Mouse (Mus musculus): ENCODE results near the gene Stat2.

The Stat2 gene

GRCm38 (mm10) chr10:128338948-128339347 lies 68.6 kb downstream of the Stat2 start:
- no peak for DNase-seq (ENCODE audit: low spot score in 2 of 2)

- DNase-seq (ENCODE audit: low spot score in 2 of 2) = no peak
These were observed 69.9 kb downstream of the Stat2 start for GRCm38 (mm10) chr10:128340257-128340656.

Data from right cerebral cortex, postnatal 36 days (tissue).